Mouse (Mus musculus) T-helper 1 cell (primary cell): ENCODE measurements around the gene Prr29.
"Not testable (repeated sequence)": the region's sequence is repeated elsewhere in the genome, so short reads cannot be mapped to it uniquely, and the experiment has no call there.

ENCODE experiments used
- in situ Hi-C: fragments of 300-600 bp; cut with MboI, MseI; formaldehyde crosslinking; loops from one replicate; pipeline ENCODE4 v1.15.1; 2025; ENCODE audit warnings: high pct_unique_total_duplicates

Prr29 gene

GRCm38 (mm10) chr11:106365366-106365765, at the start of gene Prr29:
Gene Prr29, plus strand, starts transcription at chr11:106365472.
- in situ Hi-C loops: no loop called here

GRCm38 (mm10) chr11:106316416-106316815, 48.9 kb upstream of the Prr29 start:
- in situ Hi-C loops: no loop called here

GRCm38 (mm10) chr11:106317801-106318200, 47.5 kb upstream of the Prr29 start:
- in situ Hi-C loops: no loop called here

- in situ Hi-C loops: no loop called here
These were observed 46.6 kb upstream of the Prr29 start for GRCm38 (mm10) chr11:106318406-106319366.

DNA sequence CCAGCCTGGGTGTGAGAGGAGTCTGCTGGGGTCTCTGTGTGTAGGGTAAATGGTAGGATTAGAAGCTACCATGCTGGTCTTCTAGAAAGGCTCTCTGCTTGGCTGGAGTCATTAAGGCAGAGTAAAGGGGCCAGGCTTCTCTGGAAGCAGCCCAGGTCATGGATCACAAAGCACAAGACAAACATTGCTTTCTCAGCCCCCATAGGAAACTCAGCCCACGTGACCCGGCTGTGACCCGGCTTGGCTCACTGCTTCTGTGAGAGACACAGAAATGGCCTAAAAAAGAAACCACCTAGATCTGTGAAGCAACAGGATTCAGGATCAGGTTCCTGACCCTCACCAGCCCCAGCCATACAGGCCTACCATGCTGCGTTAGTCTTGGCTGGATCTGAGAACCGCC, 40.4 kb upstream of the Prr29 start:
- in situ Hi-C loops: no loop called here

DNA sequence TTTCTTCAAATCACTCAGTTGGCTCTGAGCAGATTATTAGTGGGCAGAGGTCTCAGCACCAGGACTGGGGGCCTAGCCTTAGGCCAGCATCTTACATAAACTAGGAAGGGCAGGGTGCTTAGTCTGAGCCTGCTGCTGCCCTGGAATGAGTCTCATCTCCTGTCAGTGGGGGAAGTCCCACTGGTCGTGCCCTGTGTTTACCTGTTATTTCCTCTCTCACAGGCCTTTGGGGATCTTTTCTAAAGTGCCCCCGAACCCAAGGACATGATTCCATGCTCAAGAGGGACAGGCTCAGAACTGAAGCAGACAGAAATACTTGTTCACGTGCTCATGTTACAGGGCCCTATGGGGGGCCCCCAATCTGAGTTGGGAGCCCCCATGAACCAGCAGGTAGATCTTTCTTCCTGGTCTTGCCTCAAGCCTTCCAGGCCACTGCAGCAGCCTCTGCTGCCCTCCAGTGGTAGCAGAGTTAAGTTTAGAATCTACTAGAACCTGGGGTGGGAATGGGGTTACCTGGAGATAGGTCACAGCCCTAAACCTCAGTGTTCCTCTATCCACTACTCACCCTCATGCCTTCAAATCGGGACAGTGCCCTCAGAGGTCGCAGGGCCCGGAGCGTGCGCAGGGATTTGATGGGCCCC, 39.6 kb upstream of the Prr29 start:
- in situ Hi-C loops: no loop called here

DNA sequence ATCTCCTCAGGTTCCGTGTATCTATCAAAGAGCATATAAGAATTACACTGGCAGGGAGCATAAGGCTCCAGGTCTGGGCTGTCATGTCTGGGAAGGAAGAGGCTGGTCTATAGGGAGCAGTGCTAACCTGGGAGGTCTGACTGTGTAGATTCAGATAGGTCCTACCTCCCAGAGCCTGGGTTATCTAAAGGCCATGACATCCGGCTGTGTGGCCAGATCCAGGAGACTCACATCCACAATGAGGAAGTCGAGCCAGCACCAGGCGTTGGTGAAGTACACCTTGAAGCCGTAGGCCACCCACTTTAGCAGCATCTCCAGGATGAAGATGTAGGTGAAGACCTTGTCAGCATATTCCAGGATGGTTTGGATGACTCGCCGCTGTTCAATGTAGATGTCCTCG, 38.8 kb upstream of the Prr29 start:
- in situ Hi-C loops: no loop called here

- in situ Hi-C loops: no loop called here
These were observed 36.8 kb upstream of the Prr29 start for GRCm38 (mm10) chr11:106328521-106328920.

- in situ Hi-C loops: no loop called here
These were observed 36.1 kb upstream of the Prr29 start for GRCm38 (mm10) chr11:106329128-106329527.

DNA sequence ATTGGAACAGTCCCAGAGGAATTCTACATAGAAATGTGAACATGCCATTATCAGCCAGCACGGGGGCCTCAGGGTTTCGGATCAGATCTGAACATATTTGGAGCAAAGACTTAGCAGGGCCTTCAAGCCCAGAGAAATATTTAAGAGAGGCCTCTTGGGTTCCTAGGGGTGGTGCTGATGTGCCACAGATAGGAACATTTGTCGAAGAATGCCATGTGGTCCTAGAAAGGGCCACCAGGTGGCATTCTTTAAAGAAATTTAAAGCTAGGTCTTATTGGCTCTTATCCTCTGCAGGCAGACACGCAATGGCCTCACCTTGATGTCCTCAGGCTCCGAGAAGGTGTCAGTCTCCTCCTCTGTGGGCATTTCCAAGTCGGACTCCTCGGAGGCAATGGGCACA, 35.6 kb upstream of the Prr29 start:
- in situ Hi-C loops: no loop called here

DNA sequence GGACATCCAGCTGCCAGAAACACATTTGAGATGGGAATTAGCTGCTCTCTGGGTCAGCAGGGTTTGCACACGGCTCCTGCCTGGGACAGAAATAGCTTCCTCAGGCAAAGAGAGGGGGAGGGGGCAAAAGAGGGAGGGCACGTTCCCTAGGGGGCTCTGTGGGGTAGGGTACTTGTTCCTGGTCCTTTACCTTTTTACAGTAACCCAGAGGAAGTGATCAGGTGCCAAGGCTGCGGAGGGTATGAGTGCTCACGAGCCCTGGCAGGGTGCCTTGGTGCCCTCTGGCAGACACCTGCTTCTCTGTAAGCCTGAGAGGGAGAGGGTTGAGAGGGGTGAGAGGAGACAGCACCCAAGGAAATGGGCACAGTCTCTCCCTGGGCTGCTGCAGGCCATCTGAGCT, 32.8 kb upstream of the Prr29 start:
- in situ Hi-C loops: no loop called here

- in situ Hi-C loops: no loop called here
These were observed 31.2 kb upstream of the Prr29 start for GRCm38 (mm10) chr11:106334066-106334465.

GRCm38 (mm10) chr11:106338029-106338428, 27.2 kb upstream of the Prr29 start:
- in situ Hi-C loops: no loop called here

- in situ Hi-C loops: no loop called here
These were observed 26.4 kb upstream of the Prr29 start for GRCm38 (mm10) chr11:106338870-106339269.

- in situ Hi-C loops: not testable (repeated sequence)
These were observed 25.9 kb upstream of the Prr29 start for GRCm38 (mm10) chr11:106339323-106339722.

DNA sequence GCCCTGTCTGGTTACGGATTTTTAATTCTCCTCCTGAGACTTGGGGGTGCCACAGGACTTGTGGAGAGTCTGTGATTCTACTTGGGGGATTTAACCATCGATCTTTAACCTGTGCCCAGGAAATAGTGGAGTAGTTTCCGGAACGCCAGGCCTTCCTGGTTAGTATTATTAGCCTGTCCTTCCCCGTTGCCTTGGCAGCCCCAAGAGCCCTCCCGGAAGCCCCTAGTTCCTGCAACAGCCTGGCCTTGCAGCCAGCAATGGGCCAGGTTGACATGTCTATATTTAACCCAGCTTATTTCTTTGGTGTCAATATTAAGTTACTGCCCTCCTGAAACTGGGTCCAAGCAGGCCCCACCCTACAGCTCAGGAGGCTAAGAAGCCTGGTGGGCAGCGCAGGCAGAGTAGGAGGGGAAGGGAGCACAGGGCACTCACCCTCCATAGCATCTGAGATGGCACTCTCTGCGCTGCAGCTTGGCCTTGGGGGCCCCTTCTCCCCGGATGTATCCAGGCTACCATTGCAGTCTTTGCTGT, 24.2 kb upstream of the Prr29 start:
- in situ Hi-C loops: no loop called here

- in situ Hi-C loops: no loop called here
These were observed 20.4 kb upstream of the Prr29 start for GRCm38 (mm10) chr11:106344910-106345309.

GRCm38 (mm10) chr11:106349772-106350171, 15.5 kb upstream of the Prr29 start:
- in situ Hi-C loops: no loop called here

- in situ Hi-C loops: no loop called here
These were observed 14.4 kb upstream of the Prr29 start for GRCm38 (mm10) chr11:106350853-106351252.

GRCm38 (mm10) chr11:106351253-106351652, 14.0 kb upstream of the Prr29 start:
- in situ Hi-C loops: no loop called here

GRCm38 (mm10) chr11:106351941-106352340, 13.3 kb upstream of the Prr29 start:
- in situ Hi-C loops: no loop called here

DNA sequence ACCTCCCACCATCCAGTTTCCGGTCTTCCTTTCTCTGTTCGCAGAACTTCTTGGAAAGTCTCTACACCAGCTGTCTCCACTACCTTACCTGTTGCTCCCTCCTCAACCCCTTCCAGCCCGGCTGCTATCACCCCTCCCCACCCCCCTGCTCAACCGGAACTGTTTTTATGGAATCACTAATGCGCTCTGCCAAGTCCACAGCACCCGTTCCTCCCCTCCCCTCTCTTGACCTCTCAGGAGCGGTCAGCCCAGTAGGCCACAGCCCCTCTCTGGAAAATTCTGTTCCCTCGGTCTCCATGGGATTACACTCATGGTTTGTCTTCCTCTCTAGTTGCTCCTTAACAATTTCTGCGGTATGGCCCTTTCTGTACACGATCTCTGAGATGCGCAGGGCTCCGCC, 12.1 kb upstream of the Prr29 start, which contains the start of gene Scn4a:
Scn4a (minus strand) TSS at position 101 of the 400 bp plus-strand sequence.
- in situ Hi-C loops: no loop called here

GRCm38 (mm10) chr11:106354181-106354580, 11.1 kb upstream of the Prr29 start:
- in situ Hi-C loops: no loop called here
